Mouse (Mus musculus): ENCODE results near the gene Tubb3.
"Not testable (repeated sequence)": the region's sequence is repeated elsewhere in the genome, so short reads cannot be mapped to it uniquely, and the experiment has no call there.

Gene Tubb3

DNA sequence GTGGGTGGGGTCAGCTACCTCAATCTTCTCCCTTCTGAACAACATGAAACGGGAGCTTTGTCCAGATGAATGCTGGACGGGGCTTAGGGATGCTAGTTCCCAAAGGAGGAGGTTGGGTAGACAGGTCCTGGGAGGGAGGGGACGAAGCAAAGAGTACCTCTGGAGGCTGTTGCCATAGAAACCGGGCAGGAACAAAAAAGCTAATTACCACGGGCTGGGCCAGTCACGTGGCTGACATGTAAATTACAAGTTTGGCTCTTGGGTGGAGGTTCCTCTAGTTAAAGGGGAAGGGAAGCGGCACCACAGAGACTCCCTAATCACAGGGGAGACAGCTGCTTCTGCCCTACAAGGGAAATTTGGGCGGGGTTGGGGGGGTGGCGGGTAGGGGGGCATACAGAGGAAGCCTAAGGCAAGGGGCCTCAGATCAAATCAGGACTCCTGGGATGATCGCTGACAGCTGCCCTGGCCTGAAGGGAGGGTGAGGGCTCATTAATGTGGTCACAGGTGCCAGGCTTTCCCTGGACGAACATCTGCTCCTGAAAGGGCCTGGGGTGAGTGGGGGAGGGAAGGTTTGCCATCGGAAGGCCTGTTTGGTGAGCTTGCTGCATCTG is 1.4 kb downstream of the Tubb3 start:
- in situ Hi-C loops (cut with MboI): no loop called here

DNA sequence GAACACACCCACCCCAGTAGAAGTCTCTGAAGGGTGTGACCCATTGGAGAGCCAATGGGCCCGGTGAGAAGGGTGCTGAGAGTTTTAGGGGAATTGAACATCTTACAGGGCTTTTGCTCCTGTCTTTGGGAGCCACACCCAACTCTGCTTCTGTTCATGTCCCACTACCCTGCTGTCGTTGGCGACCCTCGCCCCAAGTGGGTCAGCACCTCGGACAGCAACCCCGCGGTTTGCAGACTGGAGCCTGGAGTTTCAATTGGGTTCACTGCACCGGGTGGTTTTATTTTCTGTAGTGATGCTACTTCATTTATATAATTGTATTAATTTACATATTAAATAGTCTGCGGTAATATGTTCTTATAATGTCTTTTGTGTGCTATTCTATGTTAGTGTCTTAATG is 3.0 kb downstream of the Tubb3 start:
- in situ Hi-C loops (cut with MboI): no loop called here

DNA sequence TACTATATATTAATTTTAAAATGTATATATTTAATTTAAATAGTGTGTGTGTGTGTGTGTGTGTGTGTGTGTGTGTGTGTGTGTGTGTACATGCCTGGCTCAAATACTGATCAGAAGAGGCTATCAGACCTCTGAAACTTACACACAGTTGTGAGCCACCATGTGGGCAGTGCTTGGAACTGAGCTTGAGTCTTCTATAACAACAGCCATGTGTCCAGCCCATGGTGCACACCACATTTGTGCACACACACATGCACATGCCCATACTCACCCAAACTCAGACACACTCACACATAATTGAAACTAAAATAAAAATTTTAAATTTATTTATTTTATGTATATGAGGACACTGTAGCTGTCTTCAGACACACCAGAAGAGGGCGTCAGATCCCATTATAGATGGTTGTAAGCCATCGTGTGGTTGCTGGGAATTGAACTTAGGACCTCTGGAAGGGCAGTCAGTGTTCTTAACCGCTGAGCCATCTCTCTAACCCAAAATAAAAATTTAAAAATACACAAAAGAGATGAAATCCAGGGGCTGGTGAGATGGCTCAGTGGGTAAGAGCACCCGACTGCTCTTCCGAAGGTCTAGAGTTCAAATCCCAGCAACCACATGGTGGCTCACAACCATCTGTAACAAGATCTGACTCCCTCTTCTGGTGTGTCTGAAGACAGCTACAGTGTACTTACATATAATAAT is 3.9 kb downstream of the Tubb3 start:
- in situ Hi-C loops (cut with MboI): not testable (repeated sequence)

DNA sequence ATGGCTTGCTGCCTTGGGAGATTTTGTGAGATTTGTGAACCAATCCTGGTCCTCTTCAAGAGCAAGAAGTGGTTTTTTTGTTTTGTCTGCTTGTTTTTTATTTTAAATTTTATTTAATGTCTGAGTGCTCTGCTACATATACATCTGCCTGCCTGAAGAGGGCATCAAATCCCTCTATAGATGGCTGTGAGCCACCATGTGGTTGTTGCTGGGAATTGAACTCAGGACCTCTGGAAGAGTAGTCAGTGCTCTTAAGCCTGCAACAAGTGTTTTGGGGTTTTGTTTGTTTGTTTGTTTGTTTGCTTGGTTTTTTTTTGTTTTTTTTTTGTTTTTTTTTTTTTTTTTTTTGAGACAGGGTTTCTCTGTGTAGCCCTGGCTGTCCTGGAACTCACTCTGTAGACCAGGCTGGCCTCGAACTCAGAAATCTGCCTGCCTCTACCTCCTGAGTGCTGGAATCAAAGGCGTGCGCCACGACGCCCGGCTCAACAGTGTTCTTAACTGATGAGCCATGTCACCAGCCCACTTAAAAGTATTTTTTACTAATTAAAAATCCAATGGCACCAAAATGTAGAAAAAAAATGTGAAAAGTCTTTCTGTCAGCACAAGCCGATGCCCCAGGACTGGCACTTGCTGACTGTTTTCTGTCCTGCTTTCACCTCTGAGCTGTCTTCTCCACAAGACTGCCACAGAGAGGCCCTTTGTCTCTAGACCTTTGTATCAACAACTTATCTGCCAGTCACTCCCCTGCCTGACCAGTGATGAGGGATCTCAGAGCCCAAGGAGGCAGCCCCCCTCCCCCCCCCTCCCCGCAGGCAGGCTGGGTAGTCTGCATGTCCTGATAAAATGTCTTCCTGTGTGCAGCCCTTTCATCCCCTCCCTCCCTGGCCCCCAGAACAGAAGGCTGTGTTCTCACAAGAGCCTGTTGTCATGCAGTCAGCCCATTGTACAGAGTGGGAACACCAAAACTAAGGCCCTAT is 5.0 kb downstream of the Tubb3 start:
- in situ Hi-C loops (cut with MboI): no loop called here

- in situ Hi-C loops (cut with MboI): no loop called here
Observed at GRCm38 (mm10) chr8:123416944-123417555, 5.8 kb downstream of the Tubb3 start.

DNA sequence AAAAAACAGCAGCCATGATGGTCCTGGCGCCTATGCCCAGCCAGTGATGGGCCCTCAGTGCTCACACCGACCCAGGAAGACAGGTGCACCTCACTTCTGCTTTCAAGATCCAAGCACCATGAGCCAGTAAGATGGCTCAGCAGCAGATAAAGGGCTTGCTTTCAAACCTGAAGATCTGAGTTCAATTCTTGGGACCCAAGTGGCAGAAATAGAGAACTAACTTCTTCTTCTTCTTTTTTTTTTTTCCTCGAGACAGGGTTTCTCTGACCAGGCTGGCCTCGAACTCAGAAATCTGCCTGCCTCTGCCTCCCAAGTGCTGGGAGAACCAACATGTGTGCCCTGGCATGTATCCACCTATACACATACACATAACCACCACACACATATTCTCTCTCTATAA is 8.5 kb downstream of the Tubb3 start:
- in situ Hi-C loops (cut with MboI): no loop called here

GRCm38 (mm10) chr8:123420525-123421281 is 9.5 kb downstream of the Tubb3 start:
- in situ Hi-C loops (cut with MboI): no loop called here

DNA sequence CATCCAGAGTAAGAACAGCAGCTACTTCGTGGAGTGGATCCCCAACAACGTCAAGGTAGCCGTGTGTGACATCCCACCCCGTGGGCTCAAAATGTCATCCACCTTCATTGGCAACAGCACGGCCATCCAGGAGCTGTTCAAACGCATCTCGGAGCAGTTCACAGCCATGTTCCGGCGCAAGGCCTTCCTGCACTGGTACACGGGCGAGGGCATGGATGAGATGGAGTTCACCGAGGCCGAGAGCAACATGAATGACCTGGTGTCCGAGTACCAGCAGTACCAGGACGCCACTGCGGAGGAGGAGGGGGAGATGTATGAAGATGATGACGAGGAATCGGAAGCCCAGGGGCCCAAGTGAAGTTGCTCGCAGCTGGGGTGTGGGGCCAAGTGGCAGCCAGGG is 10.1 kb downstream of the Tubb3 start:
- in situ Hi-C loops (cut with MboI): no loop called here

DNA sequence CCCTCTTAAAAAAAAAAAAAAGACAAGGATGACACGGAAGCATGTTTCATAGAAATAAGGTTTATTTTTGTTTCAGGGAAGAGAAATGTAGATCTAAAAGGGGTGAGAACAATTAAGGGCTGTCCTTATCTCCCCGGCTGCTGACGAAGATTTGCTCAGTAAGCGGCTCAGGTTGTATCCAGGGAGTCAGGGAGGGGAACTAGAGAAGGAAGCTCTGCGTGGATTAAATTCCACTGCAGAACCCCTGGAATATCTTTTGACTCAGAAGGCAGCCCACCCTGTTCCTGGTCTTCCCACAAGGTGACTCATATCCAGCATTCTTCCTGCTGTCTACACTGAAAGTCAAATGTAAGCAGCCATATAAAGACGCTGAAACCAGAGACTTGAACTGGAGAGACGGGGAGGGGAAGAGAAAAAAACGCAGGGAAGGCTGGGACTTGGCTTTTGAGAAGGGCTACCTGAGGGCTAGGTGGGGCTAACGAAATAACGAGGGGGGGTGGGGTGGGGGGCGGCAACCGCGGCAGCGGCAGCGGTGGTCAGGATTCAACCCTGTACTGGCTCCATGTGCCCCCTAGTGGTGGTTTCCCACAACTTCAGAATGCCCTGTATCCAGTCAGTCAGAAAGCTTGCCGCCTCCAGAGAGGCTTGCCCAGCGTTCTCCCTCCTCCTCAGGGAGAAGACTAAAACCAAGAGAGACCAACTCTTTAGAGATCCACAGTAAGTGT is 11.0 kb downstream of the Tubb3 start:
- in situ Hi-C loops (cut with MboI): no loop called here

DNA sequence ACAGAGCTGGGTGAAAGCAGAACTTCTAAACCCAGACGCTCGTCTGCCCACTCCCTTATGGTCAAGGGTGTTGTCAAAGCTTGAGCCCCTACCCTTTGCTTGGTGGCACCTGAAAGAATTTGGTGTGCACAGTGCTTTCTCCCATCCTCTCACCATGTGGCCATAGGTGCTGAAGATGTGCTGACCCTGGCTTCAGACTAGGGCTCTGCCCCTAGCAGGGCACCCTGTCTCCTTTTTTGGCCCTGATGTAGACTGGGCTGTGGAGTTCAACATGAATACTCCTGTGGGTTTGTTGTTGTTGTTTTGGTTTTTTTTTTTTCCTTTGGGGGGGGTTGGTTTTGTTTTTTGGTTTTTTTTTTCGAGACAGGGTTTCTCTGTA is 11.5 kb downstream of the Tubb3 start:
- in situ Hi-C loops (cut with MboI): no loop called here

- in situ Hi-C loops (cut with MboI): no loop called here
Observed at GRCm38 (mm10) chr8:123423441-123423840, 12.2 kb downstream of the Tubb3 start, which contains the start of gene Def8. TSS of gene Def8 (plus strand) at chr8:123423527.

GRCm38 (mm10) chr8:123426511-123427509 is 15.6 kb downstream of the Tubb3 start:
- in situ Hi-C loops (cut with MboI): no loop called here

DNA sequence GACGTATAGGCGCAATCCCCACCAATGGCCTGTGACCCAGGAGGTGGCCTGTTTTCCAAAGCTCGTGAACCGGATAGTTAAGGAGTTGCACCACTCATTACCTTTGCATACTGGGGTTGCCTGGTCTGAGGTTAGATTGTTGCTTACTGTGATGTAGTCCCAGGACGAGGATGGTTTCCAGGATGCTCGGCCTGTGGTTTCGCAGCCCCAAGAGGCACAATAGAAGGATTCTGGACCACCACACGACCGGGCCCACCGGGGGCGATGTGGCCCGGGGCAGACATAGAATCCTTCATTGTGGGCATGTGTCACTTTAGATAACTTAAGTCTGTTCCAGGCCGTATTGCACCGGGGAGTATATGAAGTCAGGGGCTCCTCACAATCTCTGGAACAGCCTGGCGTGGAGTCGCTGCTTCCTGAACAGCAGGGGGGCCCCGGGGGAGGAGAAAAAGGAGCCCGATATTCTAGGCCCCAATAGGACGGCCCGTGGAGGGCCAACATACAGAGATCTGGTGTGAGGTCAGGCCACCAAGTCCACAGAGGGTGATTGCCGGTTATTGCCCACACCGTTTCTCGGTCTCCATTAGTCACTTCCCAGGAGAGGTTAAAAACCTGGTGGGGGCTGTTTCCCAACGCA is 16.5 kb downstream of the Tubb3 start:
- in situ Hi-C loops (cut with MboI): no loop called here

DNA sequence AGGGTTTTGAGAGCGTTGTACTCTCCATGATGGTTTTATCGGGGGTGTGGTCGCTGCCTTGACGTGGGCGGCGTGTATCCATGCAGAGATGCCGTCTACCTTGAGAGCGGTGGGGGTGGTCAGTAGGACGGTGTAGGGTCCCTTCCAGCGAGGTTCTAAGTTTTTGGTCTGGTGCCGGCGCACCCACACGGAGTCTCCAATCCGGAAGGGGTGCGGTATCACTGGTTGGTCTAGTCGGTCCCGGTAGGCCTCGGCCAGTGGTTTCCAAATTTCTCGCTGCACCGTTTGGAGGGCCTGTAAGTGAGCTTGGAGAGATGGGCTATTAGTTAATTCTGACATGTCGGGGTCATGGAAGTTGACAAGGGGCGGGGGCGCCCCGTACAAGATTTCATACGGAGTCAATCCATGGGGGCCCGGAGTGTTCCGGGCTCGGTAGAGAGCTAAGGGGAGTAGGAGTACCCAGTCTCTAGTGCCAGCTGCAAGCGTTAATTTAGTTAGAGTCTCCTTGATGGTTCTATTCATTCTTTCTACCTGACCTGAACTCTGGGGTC is 17.2 kb downstream of the Tubb3 start:
- in situ Hi-C loops (cut with MboI): no loop called here

DNA sequence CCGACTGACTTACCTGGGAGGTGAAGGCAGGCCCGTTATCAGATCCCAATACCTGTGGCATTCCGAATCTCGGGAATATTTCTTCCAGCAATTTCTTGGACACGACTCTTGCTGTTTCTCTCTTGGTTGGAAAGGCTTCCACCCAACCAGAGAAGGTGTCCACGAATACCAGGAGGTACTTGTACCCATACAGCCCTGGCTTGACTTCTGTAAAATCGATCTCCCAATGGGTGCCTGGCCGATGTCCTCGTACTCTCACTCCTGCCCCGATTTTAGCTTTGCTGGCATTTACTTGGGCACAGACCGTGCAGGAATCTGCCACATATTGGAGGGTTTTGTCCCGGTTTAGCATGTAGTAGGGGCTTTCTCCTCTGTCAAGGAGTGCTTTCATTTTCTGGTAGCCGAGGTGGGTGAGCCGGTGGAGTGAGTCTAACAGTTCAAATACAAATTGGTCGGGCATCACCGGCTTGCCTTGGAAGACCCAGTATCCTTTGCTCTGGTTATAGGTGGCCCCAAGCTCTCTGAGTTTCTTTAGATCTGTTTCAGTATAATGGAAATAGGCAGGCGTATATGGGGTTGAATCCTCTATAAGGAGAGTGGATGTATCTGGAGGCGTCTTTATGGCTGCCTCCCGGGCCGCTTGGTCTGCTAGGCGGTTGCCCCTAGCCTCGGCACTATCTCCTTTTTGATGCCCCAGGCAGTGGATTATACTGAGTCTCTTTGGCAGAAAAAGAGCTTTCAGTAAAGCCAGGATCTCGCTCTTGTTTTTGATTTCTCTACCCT is 17.9 kb downstream of the Tubb3 start:
- in situ Hi-C loops (cut with MboI): no loop called here

- in situ Hi-C loops (cut with MboI): not testable (repeated sequence)
Observed at GRCm38 (mm10) chr8:123429722-123430013, 18.4 kb downstream of the Tubb3 start.

DNA sequence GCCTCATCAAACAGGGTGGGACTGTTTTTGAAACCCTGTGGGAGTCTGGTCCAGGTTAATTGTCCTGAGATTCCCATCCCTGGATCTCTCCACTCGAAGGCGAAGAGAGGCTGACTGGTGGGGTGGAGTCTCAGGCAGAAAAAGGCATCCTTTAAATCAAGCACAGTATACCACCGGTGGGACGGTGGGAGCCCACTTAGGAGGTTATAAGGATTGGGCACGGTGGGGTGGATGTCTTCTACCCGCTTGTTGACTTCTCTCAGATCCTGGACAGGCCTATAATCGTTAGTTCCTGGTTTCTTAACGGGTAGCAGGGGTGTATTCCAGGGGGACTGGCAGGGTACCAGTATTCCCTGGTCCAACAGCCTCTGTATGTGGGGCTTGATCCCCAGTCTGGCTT is 19.7 kb downstream of the Tubb3 start:
- in situ Hi-C loops (cut with MboI): not testable (repeated sequence)
